Mouse (Mus musculus) ES-Bruce4 (cell line): Measurements from ENCODE around the gene Gnai3. TPM values are rescaled to one million over a fixed set of nuclear protein-coding genes. Genes with fewer than 3 reads are reported as not detected.

ENCODE experiments used
- H3K27ac ChIP-seq: 2 replicates; pipeline ENCODE4 v1.5.1; 2012; ENCODE audit warnings: low read length, inconsistent platforms; ENCODE audit not compliant: insufficient read depth
- H3K27me3 ChIP-seq: 2 replicates; pipeline ENCODE4 v1.6.1; 2012; ENCODE audit warnings: mild to moderate bottlenecking, low read length, inconsistent platforms; ENCODE audit not compliant: control insufficient read depth, poor library complexity, insufficient read depth, severe bottlenecking
- H3K36me3 ChIP-seq: 2 replicates; pipeline ENCODE4 v1.6.1; 2012; ENCODE audit warnings: inconsistent platforms, mild to moderate bottlenecking, low read length, moderate library complexity; ENCODE audit not compliant: control insufficient read depth, poor library complexity, insufficient read depth, severe bottlenecking
- H3K4me1 ChIP-seq: one replicate; pipeline ENCODE4 v1.8.1; 2011; ENCODE audit warnings: low read length; ENCODE audit not compliant: control insufficient read depth, insufficient read depth
- H3K4me3 ChIP-seq: 2 replicates; pipeline ENCODE4 v1.5.1; 2011; ENCODE audit warnings: low read depth, mild to moderate bottlenecking, low read length
- H3K9ac ChIP-seq: 2 replicates; pipeline ENCODE4 v1.6.1; 2012; ENCODE audit warnings: low read depth, mild to moderate bottlenecking, inconsistent platforms; ENCODE audit not compliant: poor library complexity, severe bottlenecking
- H3K9me3 ChIP-seq: replicated peaks from 2 replicates; pipeline ENCODE4 v1.6.1; 2012; ENCODE audit warnings: mild to moderate bottlenecking, low read length, inconsistent platforms; ENCODE audit not compliant: control insufficient read depth, poor library complexity, insufficient read depth, severe bottlenecking
- CTCF ChIP-seq: IDR thresholded peaks from one replicate; pipeline ENCODE4 v1.8.1; 2011; ENCODE audit warnings: low read depth, low read length
- EP300 ChIP-seq: IDR thresholded peaks from 2 replicates; pipeline ENCODE4 v1.6.1; 2011; ENCODE audit warnings: low read depth, low read length; ENCODE audit not compliant: insufficient read depth
- POLR2A ChIP-seq: IDR thresholded peaks from one replicate; pipeline ENCODE4 v1.8.1; 2011; ENCODE audit warnings: low read length; ENCODE audit not compliant: insufficient read depth
- polyA plus RNA-seq: library from polyadenylated mRNA; stranded (reverse); fragments of >200 nt; gene quantifications from 2 replicates; pipeline ENCODE4 v1.2.4, GENCODE M21; 2011; ENCODE audit warnings: low read depth; ENCODE audit not compliant: missing spikeins, insufficient read depth, insufficient read length

Gnai3 gene
- polyA plus RNA-seq, 1 experiment = 127 TPM

GRCm38 (mm10) chr3:108092030-108092429 lies 53.9 kb downstream of the Gnai3 start:
- no peak overlapping the region for H3K4me3 ChIP-seq
- H3K27me3 ChIP-seq = no peaks in the 10 kb centered on the region
- no peak overlapping the region for H3K27ac ChIP-seq
- no peaks in the 10 kb centered on the region for H3K9me3 ChIP-seq
- H3K36me3 ChIP-seq = no peaks in the 10 kb centered on the region
- peaks cover 7% of the 10 kb centered on the region for H3K4me1 ChIP-seq
- TF ChIP-seq POLR2A (no peak), EP300 (no peak), CTCF (no peak)
- no peak overlapping the region for H3K9ac ChIP-seq

GRCm38 (mm10) chr3:108090561-108090960 lies 55.4 kb downstream of the Gnai3 start:
- peaks cover 7% of the 10 kb centered on the region for H3K4me1 ChIP-seq
- no peak overlapping the region for H3K4me3 ChIP-seq
- H3K27ac ChIP-seq = no peak overlapping the region
- no peaks in the 10 kb centered on the region for H3K9me3 ChIP-seq
- no peak overlapping the region for H3K9ac ChIP-seq
- TF ChIP-seq EP300 = no peak
- no peak for TF ChIP-seq CTCF
- TF ChIP-seq POLR2A = no peak
- H3K36me3 ChIP-seq = no peaks in the 10 kb centered on the region
- no peaks in the 10 kb centered on the region for H3K27me3 ChIP-seq

GRCm38 (mm10) chr3:108089916-108090315 lies 56.0 kb downstream of the Gnai3 start:
- no peak for TF ChIP-seq CTCF
- TF ChIP-seq EP300 = no peak
- TF ChIP-seq POLR2A = no peak
- Histone ChIP-seq H3K9ac (no peak overlapping the region), H3K36me3 (no peaks in the 10 kb centered on the region), H3K27me3 (no peaks in the 10 kb centered on the region), H3K27ac (peak overlapping the region; percentile 5; the same call in 1 of the 2 replicates), H3K9me3 (no peaks in the 10 kb centered on the region), H3K4me3 (no peak overlapping the region), H3K4me1 (peaks cover 7% of the 10 kb centered on the region)

- Histone ChIP-seq H3K27ac (peak overlapping the region; percentile 5), H3K9ac (no peak overlapping the region), H3K4me1 (peaks cover 7% of the 10 kb centered on the region), H3K4me3 (no peak overlapping the region), H3K9me3 (no peaks in the 10 kb centered on the region), H3K36me3 (no peaks in the 10 kb centered on the region), H3K27me3 (no peaks in the 10 kb centered on the region)
- TF ChIP-seq EP300 = no peak
- no peak for TF ChIP-seq POLR2A
- TF ChIP-seq CTCF = no peak
These were observed 57.0 kb downstream of the Gnai3 start for GRCm38 (mm10) chr3:108088842-108089380.

GRCm38 (mm10) chr3:108087329-108087728 lies 58.6 kb downstream of the Gnai3 start:
- H3K9me3 ChIP-seq = no peaks in the 10 kb centered on the region
- peak overlapping the region; percentile 42 for H3K9ac ChIP-seq
- H3K27ac ChIP-seq = no peak overlapping the region
- peaks cover 7% of the 10 kb centered on the region for H3K4me1 ChIP-seq
- peak overlapping the region; percentile 61; the same call in 1 of the 2 replicates for H3K4me3 ChIP-seq
- no peak for TF ChIP-seq CTCF
- no peak for TF ChIP-seq EP300
- no peak for TF ChIP-seq POLR2A
- no peaks in the 10 kb centered on the region for H3K36me3 ChIP-seq
- H3K27me3 ChIP-seq = no peaks in the 10 kb centered on the region

GRCm38 (mm10) chr3:108086470-108086979 lies 59.4 kb downstream of the Gnai3 start, which contains the start of gene Ampd2:
TSS of gene Ampd2 (minus strand) at chr3:108086651.
- TF ChIP-seq POLR2A = peak; percentile 65
- TF ChIP-seq EP300 = no peak
- Histone ChIP-seq H3K27me3 (no peaks in the 10 kb centered on the region), H3K9ac (peak within 1 kb of the TSS; percentile 79), H3K4me3 (peak within 1 kb of the TSS; percentile 61), H3K9me3 (no peaks in the 10 kb centered on the region), H3K27ac (peak within 1 kb of the TSS; percentile 11; the same call in 1 of the 2 replicates), H3K36me3 (no peaks in the 10 kb centered on the region), H3K4me1 (peaks cover 7% of the 10 kb centered on the region)
